Mouse (Mus musculus) bone marrow, adult 2 months (tissue): ENCODE results near the gene Trpm5. TPM values are rescaled to one million over a fixed set of nuclear protein-coding genes. Genes with fewer than 3 reads are reported as not detected.

ENCODE experiments used
- H3K27ac ChIP-seq: fragments of 200-500 bp; 2 replicates; pipeline ENCODE4 v1.5.1; 2012; ENCODE audit warnings: low read depth, mild to moderate bottlenecking, control low read depth, inconsistent platforms, low read length; ENCODE audit not compliant: control insufficient read depth, poor library complexity, insufficient read depth
- H3K4me1 ChIP-seq: fragments of 200-500 bp; 2 replicates; pipeline ENCODE4 v1.6.1; 2011; ENCODE audit warnings: low read length; ENCODE audit not compliant: control insufficient read depth, insufficient read depth
- H3K4me3 ChIP-seq: fragments of 200-500 bp; replicated peaks from 2 replicates; pipeline ENCODE3; 2011; ENCODE audit warnings: mild to moderate bottlenecking, low read depth, low read length, control low read depth; ENCODE audit not compliant: control insufficient read depth
- CTCF ChIP-seq: fragments of 200-500 bp; IDR thresholded peaks from 2 replicates; pipeline ENCODE4 v1.5.1; 2011; ENCODE audit warnings: low read length, control low read depth; ENCODE audit not compliant: control insufficient read depth, insufficient read depth
- POLR2A ChIP-seq: fragments of 200-500 bp; IDR thresholded peaks from 2 replicates; pipeline ENCODE4 v1.6.1; 2011; ENCODE audit warnings: low read depth, mild to moderate bottlenecking, control low read depth, low read length, borderline replicate concordance; ENCODE audit not compliant: control insufficient read depth
- WGBS: fragments of 180-500 bp; shearing (Covaris S2); methylation state at CpG from one replicate; pipeline ENCODE4 v1.1.7; 2018; 5-methylcytosine and 5-hydroxymethylcytosine counted together
- polyA plus RNA-seq: library from polyadenylated mRNA; stranded (reverse); fragments of >200 nt; gene quantifications from 2 replicates; pipeline ENCODE4 v1.2.4, GENCODE M21; 2011; ENCODE audit warnings: low replicate concordance; ENCODE audit not compliant: missing spikeins, insufficient read depth, insufficient read length

Trpm5 gene
- polyA plus RNA-seq, 1 experiment: not detected

DNA sequence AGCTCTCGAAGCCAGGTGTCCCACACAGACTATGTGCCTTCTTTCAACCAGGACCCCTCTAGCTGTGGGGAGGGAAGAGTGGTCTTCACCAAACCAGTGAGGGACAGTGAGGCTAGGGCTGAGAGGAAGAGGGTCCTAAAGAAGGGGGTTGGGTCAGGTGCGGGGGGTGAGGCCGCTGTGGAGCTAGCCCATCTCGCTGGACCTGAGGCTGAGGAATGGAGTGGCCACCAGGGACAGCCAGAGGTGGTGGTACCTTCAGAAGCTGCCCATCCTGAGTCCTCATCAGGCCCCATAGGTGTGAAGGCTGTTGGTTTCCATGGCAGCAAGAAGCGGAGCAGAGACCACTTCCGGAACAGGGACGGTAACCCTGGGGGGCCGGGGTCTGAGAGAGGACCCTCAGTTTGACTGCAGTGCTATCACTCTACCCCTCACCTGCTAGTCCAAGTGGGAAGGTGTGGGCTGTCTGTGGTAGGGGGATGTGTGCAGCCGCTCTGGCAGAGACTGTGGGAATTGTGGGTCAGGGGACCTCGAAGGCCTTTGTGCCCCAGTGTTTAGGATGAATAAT is 23.9 kb downstream of the Trpm5 start:
- H3K27ac ChIP-seq: no peak overlapping the region
- 83% methylated on average over 10 of the region's 10 CpGs for WGBS
- TF ChIP-seq POLR2A (no peak), CTCF (no peak)
- peaks cover 7% of the 10 kb centered on the region; the same call in 1 of the 2 replicates for H3K4me1 ChIP-seq
- H3K4me3 ChIP-seq: peak overlapping the region; percentile 86

DNA sequence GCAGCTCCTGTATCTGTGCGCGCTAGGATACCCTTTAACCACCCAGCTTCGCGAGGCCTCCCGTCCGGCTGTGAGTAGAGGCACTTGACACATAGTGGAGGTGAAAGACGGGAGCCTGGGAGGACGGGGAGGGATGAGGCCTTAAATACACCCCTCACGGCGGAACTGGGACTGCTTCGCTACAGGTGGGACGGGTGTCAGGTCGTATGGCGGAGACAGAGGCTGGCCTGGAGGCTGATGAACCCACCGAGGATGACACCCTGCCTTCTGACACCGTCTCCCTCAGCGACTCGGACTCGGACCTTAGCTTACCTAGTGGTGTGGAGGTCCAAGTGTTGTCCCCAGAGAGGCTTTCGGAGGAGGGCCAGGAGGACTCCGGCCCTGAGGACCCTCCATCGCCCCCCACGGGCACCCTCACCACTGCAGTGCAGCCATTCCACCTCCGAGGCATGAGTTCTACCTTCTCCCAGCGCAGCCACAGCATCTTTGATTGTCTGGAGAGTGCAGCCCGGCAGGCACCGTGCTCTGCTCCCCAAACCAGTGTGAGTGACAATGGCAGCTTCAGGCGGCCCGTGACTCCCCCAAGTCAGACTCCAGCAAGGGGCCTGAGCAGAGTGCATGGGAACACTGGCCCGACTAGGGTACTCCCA is 24.6 kb downstream of the Trpm5 start:
- peaks cover 7% of the 10 kb centered on the region; the same call in 1 of the 2 replicates for H3K4me1 ChIP-seq
- peak overlapping the region; percentile 86 for H3K4me3 ChIP-seq
- TF ChIP-seq CTCF: no peak
- TF ChIP-seq POLR2A: no peak
- peak overlapping the region; percentile 73 for H3K27ac ChIP-seq
- 10% methylated on average over 30 of the region's 30 CpGs for WGBS

DNA sequence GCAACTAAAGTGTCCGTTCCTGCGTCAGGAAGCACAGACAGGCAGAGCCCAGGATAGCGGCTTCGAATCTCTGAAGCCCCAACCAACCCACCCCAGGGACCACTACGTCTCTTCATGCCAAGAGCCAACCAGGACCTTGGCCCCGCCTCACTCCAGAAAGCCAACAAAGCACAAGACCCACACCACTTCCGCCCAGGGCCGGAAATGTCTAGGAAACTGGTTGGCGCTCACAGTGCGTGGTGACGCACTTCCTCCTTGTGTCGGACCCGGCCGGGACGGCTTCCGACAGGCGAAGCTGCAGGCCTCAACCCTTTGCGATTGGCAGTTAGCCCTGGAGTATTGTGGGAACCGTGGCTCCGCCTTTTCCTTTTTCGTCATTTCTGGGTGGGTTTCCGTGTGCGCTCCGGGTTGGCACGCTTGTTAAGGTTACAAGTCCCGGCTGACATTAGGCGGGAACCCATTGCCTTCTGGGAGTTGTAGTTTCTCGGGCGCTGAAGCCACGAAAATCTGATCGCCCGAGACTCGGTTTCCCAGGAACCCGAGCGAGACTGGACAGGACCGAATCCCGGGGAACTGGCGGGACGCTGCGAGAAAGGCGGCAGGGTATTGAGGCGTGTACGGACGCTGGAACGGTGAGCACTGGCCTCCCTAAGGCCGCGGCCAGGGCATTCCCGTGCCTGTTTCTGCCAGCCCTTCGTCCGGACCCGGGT is 25.4 kb downstream of the Trpm5 start, which contains the start of gene Tssc4:
Tssc4 (plus strand) TSS at position 368 of the 710 bp plus-strand sequence.
- no peak for TF ChIP-seq CTCF
- peak; percentile 80; the same call in 1 of the 2 replicates for TF ChIP-seq POLR2A
- Histone ChIP-seq H3K4me3 (peak within 1 kb of the TSS; percentile 86), H3K27ac (peak within 1 kb of the TSS; percentile 73), H3K4me1 (peaks cover 10% of the 10 kb centered on the region; the same call in 1 of the 2 replicates)
- WGBS: under 1% methylated on average over 51 of the region's 51 CpGs

DNA sequence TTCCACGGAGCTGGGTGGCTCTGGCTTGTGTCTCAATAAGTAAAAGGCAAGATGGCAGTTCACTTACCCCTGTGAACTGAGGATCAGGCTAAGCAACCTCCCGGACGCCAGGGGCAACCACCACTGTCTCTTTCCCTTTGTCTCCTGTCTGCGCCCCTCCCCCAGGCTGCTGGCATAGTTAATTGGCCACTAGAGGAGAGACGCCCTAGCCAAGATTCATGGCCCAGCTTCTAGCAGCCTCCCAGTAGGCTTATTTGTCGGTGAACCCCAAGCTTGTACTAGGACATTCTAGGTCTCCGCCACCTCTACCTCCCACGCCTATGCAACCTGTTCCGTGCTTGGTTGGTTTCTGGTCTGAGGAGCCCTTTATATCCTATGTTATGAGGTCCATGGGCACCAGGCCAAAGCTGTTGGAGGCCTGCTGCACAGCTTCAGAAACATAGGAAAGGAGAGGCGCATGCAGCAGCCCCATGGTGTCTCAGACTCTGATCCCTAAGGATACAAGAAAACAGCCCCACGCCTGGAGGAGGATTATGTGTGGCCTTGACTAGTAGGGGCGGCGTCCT is 26.0 kb downstream of the Trpm5 start:
- TF ChIP-seq CTCF (no peak), POLR2A (no peak)
- WGBS: 76% methylated on average over 13 of the region's 13 CpGs
- H3K27ac ChIP-seq: peak overlapping the region; percentile 73
- H3K4me1 ChIP-seq: peaks cover 10% of the 10 kb centered on the region; the same call in 1 of the 2 replicates
- H3K4me3 ChIP-seq: peak overlapping the region; percentile 86

DNA sequence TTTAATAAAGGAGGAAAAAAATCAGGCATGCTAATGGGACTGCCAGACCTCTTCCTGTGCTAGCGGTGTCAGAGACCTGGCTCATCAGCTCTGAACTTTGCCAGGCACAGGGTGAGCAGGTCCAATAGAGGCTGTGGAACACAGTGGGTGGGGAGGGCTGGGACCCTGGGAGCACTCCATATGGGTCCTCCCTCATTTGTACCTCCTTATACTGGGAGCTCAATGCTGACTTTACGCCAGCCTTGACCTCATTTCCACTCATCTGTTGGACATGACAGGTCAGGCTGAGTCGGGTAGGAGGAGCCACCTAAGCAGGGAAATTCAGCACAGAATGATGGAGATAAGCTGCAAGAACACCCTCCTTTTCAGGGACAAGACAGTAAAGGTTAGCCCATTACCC is 26.5 kb downstream of the Trpm5 start:
- H3K4me1 ChIP-seq: peaks cover 10% of the 10 kb centered on the region; the same call in 1 of the 2 replicates
- no peak overlapping the region for H3K4me3 ChIP-seq
- WGBS: 88% methylated on average over 3 of the region's 3 CpGs
- no peak for TF ChIP-seq CTCF
- TF ChIP-seq POLR2A: no peak
- H3K27ac ChIP-seq: no peak overlapping the region

DNA sequence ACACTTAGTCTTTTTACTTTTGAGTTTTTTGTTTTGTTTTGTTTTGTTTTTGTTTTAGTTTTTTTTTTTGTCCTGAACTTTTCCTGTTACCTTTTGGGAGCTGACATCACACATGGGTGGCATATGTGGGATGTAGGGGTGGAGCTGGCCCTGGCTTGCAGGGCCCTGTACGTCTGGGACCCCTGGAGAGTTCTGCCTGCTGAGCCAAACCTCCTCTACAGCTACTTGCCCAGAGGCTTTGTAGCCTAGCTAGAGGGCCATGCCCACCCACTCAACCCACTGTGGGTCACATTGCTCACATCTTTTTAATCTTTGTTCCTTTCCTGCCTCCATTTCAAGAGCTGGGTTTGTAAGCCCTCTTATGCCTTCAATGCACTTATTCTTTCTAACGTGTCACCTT is 27.0 kb downstream of the Trpm5 start:
- peaks cover 10% of the 10 kb centered on the region; the same call in 1 of the 2 replicates for H3K4me1 ChIP-seq
- H3K27ac ChIP-seq: no peak overlapping the region
- H3K4me3 ChIP-seq: no peak overlapping the region
- TF ChIP-seq CTCF (no peak), POLR2A (no peak)
- 78% methylated on average over 2 of the region's 2 CpGs for WGBS

DNA sequence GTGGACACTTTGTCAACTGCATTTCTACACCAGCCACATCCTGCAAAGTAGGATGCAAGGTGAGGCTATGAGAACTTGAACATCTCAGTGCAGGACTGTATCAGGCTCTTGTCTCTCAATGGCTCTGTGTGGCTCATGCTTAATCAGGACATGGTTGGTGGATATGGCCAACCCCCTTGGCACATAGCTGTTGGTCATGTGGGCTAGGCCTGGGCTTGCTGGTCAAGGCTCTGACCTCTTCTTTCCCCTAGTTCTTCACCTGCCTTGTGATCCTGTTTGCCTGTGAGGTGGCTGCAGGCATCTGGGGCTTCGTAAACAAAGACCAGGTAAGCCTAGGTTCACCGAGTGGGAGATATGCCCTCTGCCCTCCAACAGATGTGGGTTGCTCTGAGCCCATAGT is 28.8 kb downstream of the Trpm5 start:
- TF ChIP-seq CTCF (no peak), POLR2A (no peak)
- 89% methylated on average over 2 of the region's 2 CpGs for WGBS
- peaks cover 10% of the 10 kb centered on the region; the same call in 1 of the 2 replicates for H3K4me1 ChIP-seq
- H3K4me3 ChIP-seq: no peak overlapping the region
- H3K27ac ChIP-seq: peak overlapping the region; percentile 25

DNA sequence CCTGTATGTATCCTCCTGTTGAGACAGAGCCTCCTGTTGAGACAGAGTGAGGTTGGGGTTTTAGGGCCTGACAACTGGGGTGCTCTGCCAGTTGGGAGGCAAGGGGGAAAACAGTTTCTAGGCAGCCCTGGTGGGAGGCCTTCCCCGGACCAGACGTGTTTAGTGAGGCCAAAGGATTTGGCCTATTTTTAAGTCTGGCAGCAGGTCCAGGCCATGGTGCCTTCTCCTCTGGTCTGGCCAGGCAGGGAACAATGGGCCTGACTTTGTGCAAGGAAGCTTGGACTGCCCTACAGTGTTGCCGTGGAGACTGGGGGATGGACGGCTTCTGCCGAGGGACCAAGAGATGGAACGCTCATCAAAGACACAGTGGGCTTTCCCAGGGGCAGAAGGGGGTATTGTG is 30.2 kb downstream of the Trpm5 start:
- H3K4me3 ChIP-seq: no peak overlapping the region
- H3K4me1 ChIP-seq: peaks cover 7% of the 10 kb centered on the region; the same call in 1 of the 2 replicates
- H3K27ac ChIP-seq: peak overlapping the region; percentile 78; the same call in 1 of the 2 replicates
- 89% methylated on average over 6 of the region's 6 CpGs for WGBS
- TF ChIP-seq POLR2A (no peak), CTCF (no peak)
